In the genomic region with DNA sequence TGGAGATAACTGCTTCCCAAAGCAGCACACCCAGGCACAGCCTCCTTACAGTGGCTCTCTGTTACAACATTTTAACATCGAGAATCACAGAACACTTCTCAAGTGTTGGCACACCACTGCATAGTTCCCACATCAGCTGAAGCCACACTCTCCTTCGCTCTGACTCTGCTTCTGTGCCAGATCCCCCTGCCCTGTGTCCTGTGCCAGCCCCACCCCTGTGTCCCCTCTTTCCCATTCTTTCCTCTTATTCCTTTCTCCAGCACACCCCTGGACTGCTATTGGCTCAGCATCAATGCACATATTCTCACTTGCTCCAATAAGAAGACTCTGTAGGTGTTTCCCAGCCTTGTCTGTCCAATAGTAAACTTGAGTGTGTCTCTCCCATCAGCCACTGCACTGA, we compare ENCODE assay signal across 22 mouse cellular contexts. TPM values are rescaled to one million over a fixed set of nuclear protein-coding genes. Genes with fewer than 3 reads are reported as not detected.
"Had no signal": no experiment of that assay in that cellular context is flagged by ENCODE, and none has a peak within 500 bp of the region (broad histone marks: within the 10 kb centered on the region; RNA-seq: fewer than 3 reads in every experiment).

No protein-coding gene starts in this region.

- ATAC-seq: midbrain, embryonic 13.5 days; midbrain, embryonic 16.5 days had no signal

- H3K9me3 ChIP-seq: kidney, embryonic 15.5 days; liver, embryonic 13.5 days; megakaryocyte, embryonic 14.5 days; midbrain, embryonic 10.5 days; midbrain, embryonic 13.5 days; neural tube, embryonic 13.5 days; stomach, embryonic 15.5 days had no signal

- H3K9ac ChIP-seq: kidney, embryonic 15.5 days; liver, embryonic 13.5 days; midbrain, embryonic 13.5 days; neural tube, embryonic 13.5 days; stomach, embryonic 15.5 days had no signal

- DNase-seq: kidney, postnatal 10 days; kidney, postnatal 36 days; layer of hippocampus, postnatal 36 days; liver, embryonic 13.5 days; lung, adult 2 months; lung, postnatal 36 days; retina, postnatal 1 day; right cerebral cortex, postnatal 25 days; spleen, adult 18-20 months; thymus, postnatal 25 days had no signal

- H3K27me3 ChIP-seq: kidney, embryonic 15.5 days; liver, embryonic 13.5 days; midbrain, embryonic 13.5 days; neural tube, embryonic 13.5 days; stomach, embryonic 15.5 days had no signal

- H3K4me2 ChIP-seq: kidney, embryonic 15.5 days; liver, embryonic 13.5 days; midbrain, embryonic 13.5 days; neural tube, embryonic 13.5 days; stomach, embryonic 15.5 days had no signal

- H3K4me3 ChIP-seq: kidney, embryonic 15.5 days; left cerebral cortex, adult 2 months; liver, embryonic 13.5 days; megakaryocyte, embryonic 14.5 days; midbrain, embryonic 10.5 days; midbrain, embryonic 13.5 days; myocyte; neural tube, embryonic 13.5 days; stomach, embryonic 15.5 days had no signal

- H3K4me1 ChIP-seq: kidney, embryonic 15.5 days; liver, embryonic 13.5 days; megakaryocyte, embryonic 14.5 days; midbrain, embryonic 10.5 days; midbrain, embryonic 13.5 days; neural tube, embryonic 13.5 days; stomach, embryonic 15.5 days had no signal

- H3K27ac ChIP-seq: kidney, embryonic 15.5 days; left cerebral cortex, adult 2 months; liver, embryonic 13.5 days; midbrain, embryonic 10.5 days; midbrain, embryonic 13.5 days; neural tube, embryonic 13.5 days; stomach, embryonic 15.5 days had no signal

- H3K36me3 ChIP-seq: kidney, embryonic 15.5 days; liver, embryonic 13.5 days; midbrain, embryonic 10.5 days; midbrain, embryonic 13.5 days; neural tube, embryonic 13.5 days; stomach, embryonic 15.5 days had no signal

RNA-seq across cellular contexts. Expression of a gene that starts 45.1 kb away (rescaled TPM):
- total RNA-seq: monocyte, adult 5-6 weeks; neutrophil, adult 5-6 weeks had no signal
- polyA plus RNA-seq: liver, adult 2 months; myocyte had no signal
